Mouse (Mus musculus) G1E (cell line): Measurements from ENCODE around the gene Gm21981.

Experiments used
- CTCF ChIP-seq: IDR thresholded peaks from 2 replicates; pipeline ENCODE4 v1.5.1; 2012; ENCODE audit warnings: low read depth, low read length, inconsistent platforms, mixed read lengths
- GATA1 ChIP-seq: IDR thresholded peaks from 2 replicates; pipeline ENCODE4 v1.6.1; 2012; ENCODE audit warnings: borderline replicate concordance, low read length, inconsistent platforms, mixed read lengths
- POLR2AphosphoS5 ChIP-seq: IDR thresholded peaks from 2 replicates; pipeline ENCODE4 v1.6.1; 2012; ENCODE audit warnings: low read depth, low read length, inconsistent platforms; ENCODE audit not compliant: insufficient replicate concordance
- TAL1 ChIP-seq: conservative IDR thresholded peaks from 2 replicates; pipeline ENCODE4 v1.6.1; 2012; ENCODE audit warnings: low read depth, low read length, inconsistent platforms, mixed read lengths

DNA sequence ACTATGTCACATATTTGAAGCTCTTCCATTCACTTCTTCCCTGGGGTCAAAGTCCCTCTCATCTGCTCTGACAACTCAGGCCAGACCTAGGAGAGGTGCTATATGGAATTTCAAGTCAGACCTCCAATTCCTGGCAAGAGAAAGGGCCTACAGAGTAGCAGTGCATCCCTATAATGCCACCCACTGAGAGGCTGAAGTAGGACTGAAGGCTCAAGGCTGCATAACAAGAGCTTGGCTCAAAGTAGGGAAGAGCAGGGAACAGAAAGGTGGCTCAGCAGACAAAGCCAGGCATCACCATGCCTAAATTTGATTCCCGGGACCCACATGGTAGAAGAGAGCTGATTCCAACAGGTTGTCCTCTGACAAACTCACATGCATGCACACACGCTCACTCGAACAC is 2.6 kb downstream of the Gm21981 start:
- TF ChIP-seq CTCF, result no peak
- TF ChIP-seq POLR2AphosphoS5, result no peak
- TF ChIP-seq GATA1, result no peak
- no peak for TF ChIP-seq TAL1
